Mouse (Mus musculus): ENCODE measurements around the gene Rnft2. TPM values are rescaled to one million over a fixed set of nuclear protein-coding genes. Genes with fewer than 3 reads are reported as not detected.

Gene Rnft2
- polyA plus RNA-seq, 1 experiment from 2014 or later: 2.6 TPM

DNA sequence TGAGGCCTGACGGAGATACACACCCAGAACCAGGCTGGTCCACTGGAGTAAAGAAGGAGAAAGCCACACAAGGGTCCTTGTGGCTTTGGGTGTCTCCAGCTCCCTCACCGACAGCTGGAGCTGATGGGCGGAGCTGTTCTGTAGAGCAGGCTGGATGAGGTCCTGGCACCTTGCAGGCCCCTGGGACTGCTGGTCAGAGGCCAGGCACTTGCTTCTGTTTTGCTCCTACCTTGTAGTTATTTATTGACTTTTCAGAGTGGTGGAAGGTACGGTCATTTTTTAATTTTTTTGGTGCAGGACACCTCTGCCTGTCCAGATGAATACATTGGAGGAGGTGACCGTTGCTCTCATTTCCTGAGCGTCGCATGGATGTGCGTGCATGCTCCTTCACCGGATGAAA is 16.3 kb upstream of the Rnft2 start:
- H3K36me3 ChIP-seq (ENCODE audit: control insufficient read depth, insufficient read depth, low read length): peaks cover 23% of the 10 kb centered on the region
- ATAC-seq (ENCODE audit: insufficient number of reproducible peaks, insufficient read depth, low FRiP score, low read depth): no peak
- H3K9ac ChIP-seq (replicated peaks; ENCODE audit: low read depth, low read length): no peak overlapping the region
- WGBS: 94% methylated on average over 9 of the region's 9 CpGs
- H3K27ac ChIP-seq (ENCODE audit: low read length): no peak overlapping the region
- no peak overlapping the region for H3K4me3 ChIP-seq (ENCODE audit: low read depth, low read length)
- H3K4me1 ChIP-seq (ENCODE audit: control insufficient read depth, insufficient read depth, low read length): no peaks in the 10 kb centered on the region
- H3K4me2 ChIP-seq (replicated peaks; ENCODE audit: low read depth, low read length): no peak overlapping the region
- no peaks in the 10 kb centered on the region for H3K27me3 ChIP-seq (ENCODE audit: control insufficient read depth, insufficient read depth, low read length)
- no peaks in the 10 kb centered on the region for H3K9me3 ChIP-seq (ENCODE audit: control insufficient read depth, low read depth, low read length)

- Histone ChIP-seq H3K4me1 (ENCODE audit: control insufficient read depth, insufficient read depth, low read length) (no peaks in the 10 kb centered on the region), H3K9ac (replicated peaks; ENCODE audit: low read depth, low read length) (no peak overlapping the region), H3K4me2 (replicated peaks; ENCODE audit: low read depth, low read length) (no peak overlapping the region), H3K4me3 (ENCODE audit: low read depth, low read length) (no peak overlapping the region), H3K27me3 (ENCODE audit: control insufficient read depth, insufficient read depth, low read length) (no peaks in the 10 kb centered on the region), H3K27ac (ENCODE audit: low read length) (no peak overlapping the region), H3K36me3 (ENCODE audit: control insufficient read depth, insufficient read depth, low read length) (peaks cover 29% of the 10 kb centered on the region), H3K9me3 (ENCODE audit: control insufficient read depth, low read depth, low read length) (no peaks in the 10 kb centered on the region)
- ATAC-seq (ENCODE audit: insufficient number of reproducible peaks, insufficient read depth, low FRiP score, low read depth): no peak
- 89% methylated on average over 11 of the region's 11 CpGs for WGBS
These were observed 15.7 kb upstream of the Rnft2 start for GRCm38 (mm10) chr5:118260642-118261041.

DNA sequence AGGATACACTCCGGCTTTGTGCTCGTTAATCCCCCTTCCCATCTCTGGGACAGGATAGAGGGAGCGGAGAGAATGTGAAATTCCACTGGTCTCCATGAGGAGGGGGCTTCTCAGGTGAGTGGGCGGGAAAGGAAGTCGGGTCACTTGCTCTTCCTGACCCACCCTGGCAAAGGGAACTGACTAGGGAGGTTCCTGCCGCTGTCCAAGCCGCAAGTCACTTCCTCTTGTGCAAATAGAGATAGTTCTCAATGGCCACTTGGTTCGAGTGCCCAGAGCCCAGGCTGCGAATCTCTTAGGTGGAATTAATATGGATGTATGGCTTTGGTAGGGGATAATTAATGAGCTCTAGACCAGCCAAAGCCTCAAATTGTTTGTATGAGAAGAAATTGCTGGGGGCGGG is 15.1 kb upstream of the Rnft2 start:
- Histone ChIP-seq H3K4me1 (ENCODE audit: control insufficient read depth, insufficient read depth, low read length) (no peaks in the 10 kb centered on the region), H3K4me2 (replicated peaks; ENCODE audit: low read depth, low read length) (no peak overlapping the region), H3K27ac (ENCODE audit: low read length) (no peak overlapping the region), H3K27me3 (ENCODE audit: control insufficient read depth, insufficient read depth, low read length) (no peaks in the 10 kb centered on the region), H3K4me3 (ENCODE audit: low read depth, low read length) (no peak overlapping the region), H3K9me3 (ENCODE audit: control insufficient read depth, low read depth, low read length) (no peaks in the 10 kb centered on the region), H3K9ac (replicated peaks; ENCODE audit: low read depth, low read length) (no peak overlapping the region), H3K36me3 (ENCODE audit: control insufficient read depth, insufficient read depth, low read length) (peaks cover 29% of the 10 kb centered on the region)
- ATAC-seq (ENCODE audit: insufficient number of reproducible peaks, insufficient read depth, low FRiP score, low read depth): no peak
- WGBS: 81% methylated on average over 10 of the region's 10 CpGs

DNA sequence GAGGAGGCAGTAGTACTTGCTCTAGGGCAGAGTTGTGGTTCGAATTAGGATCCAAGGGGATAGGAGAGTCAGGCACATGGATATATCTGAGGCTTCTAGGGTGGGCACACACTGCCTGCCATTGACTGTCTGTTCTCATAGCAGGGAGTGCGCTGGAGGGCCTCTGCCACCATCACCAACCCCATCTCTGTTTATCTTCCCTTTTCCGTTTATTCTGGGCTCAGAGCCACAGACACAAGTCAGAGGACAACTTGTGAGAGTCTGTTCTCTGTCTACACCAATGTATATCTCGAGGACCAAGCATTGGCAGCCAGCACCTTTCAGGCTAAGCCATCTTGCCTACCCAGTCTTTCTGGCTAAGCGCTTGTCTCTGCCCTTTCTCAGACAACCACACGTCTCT is 14.7 kb upstream of the Rnft2 start:
- Histone ChIP-seq H3K27ac (ENCODE audit: low read length) (no peak overlapping the region), H3K27me3 (ENCODE audit: control insufficient read depth, insufficient read depth, low read length) (no peaks in the 10 kb centered on the region), H3K36me3 (ENCODE audit: control insufficient read depth, insufficient read depth, low read length) (peaks cover 29% of the 10 kb centered on the region), H3K4me1 (ENCODE audit: control insufficient read depth, insufficient read depth, low read length) (no peaks in the 10 kb centered on the region), H3K4me2 (replicated peaks; ENCODE audit: low read depth, low read length) (no peak overlapping the region), H3K9ac (replicated peaks; ENCODE audit: low read depth, low read length) (no peak overlapping the region), H3K4me3 (ENCODE audit: low read depth, low read length) (no peak overlapping the region), H3K9me3 (ENCODE audit: control insufficient read depth, low read depth, low read length) (no peaks in the 10 kb centered on the region)
- 84% methylated on average over 6 of the region's 6 CpGs for WGBS
- no peak for ATAC-seq (ENCODE audit: insufficient number of reproducible peaks, insufficient read depth, low FRiP score, low read depth)

DNA sequence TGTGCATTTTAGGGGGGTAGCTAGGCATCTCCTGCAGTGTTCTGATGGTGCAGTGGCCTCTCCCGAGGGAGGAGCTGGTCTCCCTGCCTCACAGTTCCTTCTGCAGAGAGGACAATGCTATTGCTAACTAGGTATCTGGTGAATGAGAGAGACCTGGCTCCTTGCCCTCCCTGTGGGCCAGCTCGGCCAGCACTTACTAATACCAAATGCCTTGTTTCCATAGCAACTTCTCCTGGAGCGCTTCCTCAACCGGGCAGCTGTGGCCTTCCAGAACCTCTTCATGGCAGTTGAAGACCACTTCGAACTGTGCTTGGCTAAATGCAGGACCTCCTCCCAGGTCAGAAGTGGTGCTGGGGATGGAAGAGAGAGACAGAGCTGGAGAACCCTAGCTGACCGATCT is 14.2 kb upstream of the Rnft2 start:
- Histone ChIP-seq H3K27me3 (ENCODE audit: control insufficient read depth, insufficient read depth, low read length) (no peaks in the 10 kb centered on the region), H3K4me3 (ENCODE audit: low read depth, low read length) (no peak overlapping the region), H3K27ac (ENCODE audit: low read length) (no peak overlapping the region), H3K9ac (replicated peaks; ENCODE audit: low read depth, low read length) (no peak overlapping the region), H3K4me1 (ENCODE audit: control insufficient read depth, insufficient read depth, low read length) (no peaks in the 10 kb centered on the region), H3K4me2 (replicated peaks; ENCODE audit: low read depth, low read length) (no peak overlapping the region), H3K36me3 (ENCODE audit: control insufficient read depth, insufficient read depth, low read length) (peaks cover 29% of the 10 kb centered on the region), H3K9me3 (ENCODE audit: control insufficient read depth, low read depth, low read length) (no peaks in the 10 kb centered on the region)
- no peak for ATAC-seq (ENCODE audit: insufficient number of reproducible peaks, insufficient read depth, low FRiP score, low read depth)
- WGBS: 69% methylated on average over 6 of the region's 6 CpGs

DNA sequence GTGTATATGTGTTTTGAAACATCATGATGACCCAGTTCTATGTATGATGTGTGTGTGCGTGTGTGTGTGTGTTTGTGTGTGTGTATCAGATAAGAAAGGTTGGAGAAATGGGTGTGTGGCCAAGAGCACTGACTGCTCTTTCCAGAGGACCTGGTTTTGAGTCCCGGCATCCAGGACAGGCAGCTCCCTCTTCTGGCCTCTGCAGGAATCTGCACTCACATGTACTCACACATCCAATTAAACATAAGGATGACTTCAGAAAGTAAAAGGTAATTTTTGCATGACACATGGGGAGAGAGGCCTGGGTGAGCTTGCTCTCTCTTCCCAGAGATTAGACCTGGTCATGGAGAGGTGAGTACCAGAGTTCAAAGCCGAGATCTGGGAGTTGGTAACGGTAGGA is 12.1 kb upstream of the Rnft2 start:
- no peak for ATAC-seq (ENCODE audit: insufficient number of reproducible peaks, insufficient read depth, low FRiP score, low read depth)
- 95% methylated on average over 4 of the region's 4 CpGs for WGBS

DNA sequence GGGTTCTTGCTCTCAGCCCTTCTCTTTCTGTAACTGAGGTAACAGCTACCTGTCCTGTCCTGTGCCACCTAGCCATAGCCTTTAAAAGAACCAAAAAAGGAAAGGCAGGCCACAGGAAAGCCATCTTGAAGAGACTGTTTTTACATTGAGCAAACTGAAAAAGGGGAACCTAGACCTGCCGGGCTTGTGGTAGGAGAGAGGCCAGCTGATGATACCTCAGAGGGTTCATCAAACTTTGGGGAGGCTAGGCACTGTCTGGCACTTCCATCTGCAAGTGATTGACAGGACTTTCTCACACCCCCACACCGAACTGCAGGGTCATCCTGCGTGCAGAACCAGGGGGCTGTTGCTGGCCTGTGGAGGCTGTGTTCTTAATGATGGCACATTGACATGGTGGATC is 8.6 kb upstream of the Rnft2 start:
- 92% methylated on average over 3 of the region's 3 CpGs for WGBS

More for the DNA sequence above, 12.1 kb upstream of the Rnft2 start:
- H3K36me3 ChIP-seq (ENCODE audit: control insufficient read depth, insufficient read depth, low read length): peaks cover 29% of the 10 kb centered on the region
- H3K4me1 ChIP-seq (ENCODE audit: control insufficient read depth, insufficient read depth, low read length): no peaks in the 10 kb centered on the region
- H3K27me3 ChIP-seq (ENCODE audit: control insufficient read depth, insufficient read depth, low read length): no peaks in the 10 kb centered on the region
- H3K27ac ChIP-seq (ENCODE audit: low read length): no peak overlapping the region
- no peak overlapping the region for H3K9ac ChIP-seq (replicated peaks; ENCODE audit: low read depth, low read length)
- no peak overlapping the region for H3K4me3 ChIP-seq (ENCODE audit: low read depth, low read length)
- no peak overlapping the region for H3K4me2 ChIP-seq (replicated peaks; ENCODE audit: low read depth, low read length)
- no peaks in the 10 kb centered on the region for H3K9me3 ChIP-seq (ENCODE audit: control insufficient read depth, low read depth, low read length)

GRCm38 (mm10) chr5:118250987-118251386 is 6.1 kb upstream of the Rnft2 start:
- no peak overlapping the region for H3K27ac ChIP-seq (ENCODE audit: low read length)
- no peak overlapping the region for H3K4me3 ChIP-seq (ENCODE audit: low read depth, low read length)
- peaks cover 7% of the 10 kb centered on the region for H3K36me3 ChIP-seq (ENCODE audit: control insufficient read depth, insufficient read depth, low read length)
- H3K9me3 ChIP-seq (ENCODE audit: control insufficient read depth, low read depth, low read length): no peaks in the 10 kb centered on the region
- no peak overlapping the region for H3K4me2 ChIP-seq (replicated peaks; ENCODE audit: low read depth, low read length)
- H3K4me1 ChIP-seq (ENCODE audit: control insufficient read depth, insufficient read depth, low read length): peaks cover 6% of the 10 kb centered on the region
- H3K9ac ChIP-seq (replicated peaks; ENCODE audit: low read depth, low read length): no peak overlapping the region
- ATAC-seq (ENCODE audit: insufficient number of reproducible peaks, insufficient read depth, low FRiP score, low read depth): no peak
- no peaks in the 10 kb centered on the region for H3K27me3 ChIP-seq (ENCODE audit: control insufficient read depth, insufficient read depth, low read length)
- WGBS: 86% methylated on average over 6 of the region's 7 CpGs

More for the DNA sequence above, 8.6 kb upstream of the Rnft2 start:
- ATAC-seq (ENCODE audit: insufficient number of reproducible peaks, insufficient read depth, low FRiP score, low read depth): no peak
- H3K36me3 ChIP-seq (ENCODE audit: control insufficient read depth, insufficient read depth, low read length): peaks cover 23% of the 10 kb centered on the region
- no peak overlapping the region for H3K27ac ChIP-seq (ENCODE audit: low read length)
- no peaks in the 10 kb centered on the region for H3K9me3 ChIP-seq (ENCODE audit: control insufficient read depth, low read depth, low read length)
- no peak overlapping the region for H3K4me2 ChIP-seq (replicated peaks; ENCODE audit: low read depth, low read length)
- no peak overlapping the region for H3K9ac ChIP-seq (replicated peaks; ENCODE audit: low read depth, low read length)
- no peak overlapping the region for H3K4me3 ChIP-seq (ENCODE audit: low read depth, low read length)
- H3K4me1 ChIP-seq (ENCODE audit: control insufficient read depth, insufficient read depth, low read length): no peaks in the 10 kb centered on the region
- no peaks in the 10 kb centered on the region for H3K27me3 ChIP-seq (ENCODE audit: control insufficient read depth, insufficient read depth, low read length)

DNA sequence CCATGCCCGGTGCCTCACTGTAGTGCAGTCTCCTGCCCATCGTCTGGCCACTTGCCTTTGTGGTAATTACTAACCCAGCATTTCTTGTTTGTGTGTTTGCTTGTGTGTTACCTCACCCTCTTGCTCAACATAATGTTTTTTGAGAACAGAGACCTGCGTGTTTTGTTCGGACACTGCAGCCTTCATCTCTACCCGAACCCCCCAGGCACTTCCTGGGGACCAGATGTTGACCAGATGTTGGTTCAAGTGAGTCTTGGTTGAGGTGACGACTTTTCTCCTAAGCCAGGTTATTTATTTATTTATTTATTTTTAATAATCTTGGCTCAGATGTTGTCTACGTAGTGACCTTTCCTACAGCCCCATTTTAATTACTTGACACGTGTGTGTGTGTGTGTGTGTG is 2.5 kb upstream of the Rnft2 start:
- no peak overlapping the region for H3K9ac ChIP-seq (replicated peaks; ENCODE audit: low read depth, low read length)
- no peaks in the 10 kb centered on the region for H3K27me3 ChIP-seq (ENCODE audit: control insufficient read depth, insufficient read depth, low read length)
- no peak overlapping the region for H3K4me2 ChIP-seq (replicated peaks; ENCODE audit: low read depth, low read length)
- peaks cover 12% of the 10 kb centered on the region for H3K4me1 ChIP-seq (ENCODE audit: control insufficient read depth, insufficient read depth, low read length)
- no peak overlapping the region for H3K4me3 ChIP-seq (ENCODE audit: low read depth, low read length)
- ATAC-seq (ENCODE audit: insufficient number of reproducible peaks, insufficient read depth, low FRiP score, low read depth): no peak
- no peak overlapping the region for H3K27ac ChIP-seq (ENCODE audit: low read length)
- peaks cover 3% of the 10 kb centered on the region for H3K36me3 ChIP-seq (ENCODE audit: control insufficient read depth, insufficient read depth, low read length)
- 85% methylated on average over 8 of the region's 8 CpGs for WGBS
- no peaks in the 10 kb centered on the region for H3K9me3 ChIP-seq (ENCODE audit: control insufficient read depth, low read depth, low read length)

Measured in stomach, embryonic 14.5 days (tissue).